21 mouse cellular contexts compared by ENCODE assay signal in genomic region chr11:97104091-97104483, GRCm38 (mm10). TPM values are rescaled to one million over a fixed set of nuclear protein-coding genes. Genes with fewer than 3 reads are reported as not detected.
DNase-seq lines count a peak whose midpoint lies in the region; ATAC-seq and TF ChIP-seq lines count a peak whose summit lies in the region.
"Had no signal": no experiment of that assay in that cellular context is flagged by ENCODE, and none has a peak within 500 bp of the region (broad histone marks: within the 10 kb centered on the region; RNA-seq: fewer than 3 reads in every experiment).

No protein-coding gene starts in this region.

- no peak overlapping the region for H3K9ac ChIP-seq in ES-E14 (ENCODE audit: insufficient read depth, low read depth, low read length, poor library complexity, severe bottlenecking)
- H3K9ac ChIP-seq: embryonic facial prominence, embryonic 15.5 days; heart, embryonic 12.5 days; hindbrain, embryonic 15.5 days had no signal

- H3K4me1 ChIP-seq in ES-E14 (ENCODE audit: control insufficient read depth in 2 of 2, insufficient read depth in 2 of 2, low read length in 2 of 2, poor library complexity in 1 of 2) = peaks cover 0 to under 1% of the 10 kb centered on the region in 2 experiments; a peak in 1 of 4 replicates
- H3K4me1 ChIP-seq: embryonic facial prominence, embryonic 15.5 days; hindbrain, embryonic 15.5 days had no signal

- DNase-seq in CD4-positive, CD25-positive, alpha-beta regulatory T cell, adult 2 months (ENCODE audit: low read depth, low spot score) = peak; percentile 40
- no peak for DNase-seq in ES-E14 (ENCODE audit: low read depth, low spot score)
- peak; percentile 67 to 86 for DNase-seq in natural killer cell, adult 2 months (ENCODE audit: low spot score in 2 of 2)
- no peak for DNase-seq in B cell, adult 2 months
- no peak for DNase-seq in layer of hippocampus, postnatal 25 days (ENCODE audit: extremely low spot score in 1 of 2, low spot score in 1 of 2)
- DNase-seq in heart, adult 9 months (ENCODE audit: low spot score in 2 of 2) = no peak
- DNase-seq: adrenal gland, adult 2 months; adrenal gland, postnatal 25 days; cerebellum, adult 8-10 months; cerebellum, postnatal 14 days; embryo, embryonic 11 days; heart, adult 2 months; heart, postnatal 36 days; kidney, adult 11 months had no signal

- no peaks in the 10 kb centered on the region for H3K9me3 ChIP-seq in ES-E14 (ENCODE audit: control insufficient read depth, insufficient read depth, low read depth, low read length)
- H3K9me3 ChIP-seq: embryonic facial prominence, embryonic 15.5 days; forebrain, embryonic 10.5 days; heart, embryonic 12.5 days; hindbrain, embryonic 15.5 days had no signal

- H3K4me3 ChIP-seq in ES-E14 (ENCODE audit: insufficient read depth in 1 of 2, low read depth in 1 of 2, low read length in 2 of 2, poor library complexity in 1 of 2, severe bottlenecking in 1 of 2) = no peak overlapping the region
- H3K4me3 ChIP-seq: embryonic facial prominence, embryonic 15.5 days; erythroblast, embryonic 14.5 days; forebrain, embryonic 10.5 days; heart, adult 2 months; heart, embryonic 12.5 days; hindbrain, embryonic 15.5 days had no signal

- 0 out of 2 replicates have a peak, but pooled peaks have one; percentile 16 for ATAC-seq in megakaryocyte, adult 5-6 weeks (ENCODE audit: poor library complexity, severe bottlenecking)
- ATAC-seq: forebrain, embryonic 14.5 days had no signal

- no peaks in the 10 kb centered on the region for H3K36me3 ChIP-seq in ES-E14 (ENCODE audit: control insufficient read depth, insufficient read depth, low read length, poor library complexity, severe bottlenecking)
- H3K36me3 ChIP-seq: embryonic facial prominence, embryonic 15.5 days; forebrain, embryonic 10.5 days; heart, embryonic 12.5 days; hindbrain, embryonic 15.5 days had no signal

- in situ Hi-C loops in ES-E14 (cut with MboI; ENCODE audit: low sequenced_read_pairs in 2 of 2, unreplicated experiment in 2 of 2) = no loop called here

- H3K27ac ChIP-seq in ES-E14 (ENCODE audit: insufficient read depth, low read depth, low read length, poor library complexity, severe bottlenecking) = peak overlapping the region; percentile 25; the same call in 1 of the 2 replicates
- H3K27ac ChIP-seq: embryonic facial prominence, embryonic 15.5 days; forebrain, embryonic 10.5 days; heart, adult 2 months; hindbrain, embryonic 15.5 days had no signal

TF ChIP-seq in ES-E14, 5 proteins besides CTCF, POLR2A, EP300 and RAD21:
- no peak for TF ChIP-seq MAFK (IDR thresholded peaks at IDR 0.05; ENCODE audit: insufficient read depth, low read depth, low read length)
- TF ChIP-seq CHD2 (IDR thresholded peaks at IDR 0.05; ENCODE audit: low read depth, low read length) = no peak
- no peak for TF ChIP-seq HCFC1 (IDR thresholded peaks at IDR 0.05; ENCODE audit: borderline replicate concordance, insufficient read depth, low read length)
- no peak for TF ChIP-seq ZNF384 (IDR thresholded peaks at IDR 0.05; ENCODE audit: low read depth, low read length)
- no peak for TF ChIP-seq ZC3H11A (IDR thresholded peaks at IDR 0.05; ENCODE audit: borderline replicate concordance, low read depth, low read length)

RNA-seq across cellular contexts. Expression of gene Tbx21, which starts 11.0 kb away (rescaled TPM):
- total RNA-seq in ES-E14 (2012; rRNA removed) = 0.27 and 0.32 TPM in 2 replicates
- total RNA-seq in megakaryocyte, adult 5-6 weeks (2015) = 0.58 and 1.0 TPM in 2 replicates
- 1.1 and 1.3 TPM in 2 replicates for total RNA-seq in megakaryocyte, adult 5-6 weeks (2017)
- total RNA-seq in layer of hippocampus, postnatal 25 days (2021) = under 1 TPM in 1 of 2 experiments, not detected in 1; 0.10 TPM
- total RNA-seq: heart, adult 2 months; heart, postnatal 36 days had no signal

RNA-seq across cellular contexts. Expression of gene Tbkbp1, which starts 47.2 kb away (rescaled TPM):
- 3.5 and 4.5 TPM in 2 replicates for total RNA-seq in ES-E14 (2012; rRNA removed)
- total RNA-seq in megakaryocyte, adult 5-6 weeks (2015) = 16.0 and 17.6 TPM in 2 replicates
- total RNA-seq in megakaryocyte, adult 5-6 weeks (2017) = 13.6 and 17.2 TPM in 2 replicates
- total RNA-seq in layer of hippocampus, postnatal 25 days (2021) = 10 to 100 TPM; 75.8 to 82.0 TPM

RNA-seq across cellular contexts. Expression of gene Osbpl7, which starts 53.7 kb away (rescaled TPM):
- 6.6 and 7.2 TPM in 2 replicates for total RNA-seq in ES-E14 (2012; rRNA removed)
- 5.3 and 6.5 TPM in 2 replicates for total RNA-seq in megakaryocyte, adult 5-6 weeks (2015)
- 7.1 and 7.5 TPM in 2 replicates for total RNA-seq in megakaryocyte, adult 5-6 weeks (2017)
- total RNA-seq in layer of hippocampus, postnatal 25 days (2021) = 10 to 100 TPM; 15.8 to 16.5 TPM

Comparison
In these comparisons a context has a peak if more than half of its experiments do, and no peak if none do; other contexts are left out.
1. DNase-seq: peak in CD4-positive, CD25-positive, alpha-beta regulatory T cell, adult 2 months (single experiment) and natural killer cell, adult 2 months (2 of 2); none in ES-E14 (single experiment), B cell, adult 2 months (0 of 2), layer of hippocampus, postnatal 25 days (0 of 2) and heart, adult 9 months (0 of 2).
2. RNA of gene Tbkbp1, which starts 47.2 kb away (total RNA-seq): 75.8 to 82.0 TPM in layer of hippocampus, postnatal 25 days; 13.6 to 17.6 TPM in megakaryocyte, adult 5-6 weeks and 3.5 to 4.5 TPM in ES-E14; every median in the first group is over 4 times any median in the second.